Mouse (Mus musculus) lung, postnatal 10 days (tissue): ENCODE results near the gene Rfng.
A peak's percentile ranks its signal among the peaks of the same experiment; 100 is the strongest.
"Not testable (repeated sequence)": the region's sequence is repeated elsewhere in the genome, so short reads cannot be mapped to it uniquely, and the experiment has no call there.

ENCODE experiments used
- DNase-seq: peaks from one replicate; pipeline ENCODE4 v3.0.0; 2021

Gene Rfng

DNA sequence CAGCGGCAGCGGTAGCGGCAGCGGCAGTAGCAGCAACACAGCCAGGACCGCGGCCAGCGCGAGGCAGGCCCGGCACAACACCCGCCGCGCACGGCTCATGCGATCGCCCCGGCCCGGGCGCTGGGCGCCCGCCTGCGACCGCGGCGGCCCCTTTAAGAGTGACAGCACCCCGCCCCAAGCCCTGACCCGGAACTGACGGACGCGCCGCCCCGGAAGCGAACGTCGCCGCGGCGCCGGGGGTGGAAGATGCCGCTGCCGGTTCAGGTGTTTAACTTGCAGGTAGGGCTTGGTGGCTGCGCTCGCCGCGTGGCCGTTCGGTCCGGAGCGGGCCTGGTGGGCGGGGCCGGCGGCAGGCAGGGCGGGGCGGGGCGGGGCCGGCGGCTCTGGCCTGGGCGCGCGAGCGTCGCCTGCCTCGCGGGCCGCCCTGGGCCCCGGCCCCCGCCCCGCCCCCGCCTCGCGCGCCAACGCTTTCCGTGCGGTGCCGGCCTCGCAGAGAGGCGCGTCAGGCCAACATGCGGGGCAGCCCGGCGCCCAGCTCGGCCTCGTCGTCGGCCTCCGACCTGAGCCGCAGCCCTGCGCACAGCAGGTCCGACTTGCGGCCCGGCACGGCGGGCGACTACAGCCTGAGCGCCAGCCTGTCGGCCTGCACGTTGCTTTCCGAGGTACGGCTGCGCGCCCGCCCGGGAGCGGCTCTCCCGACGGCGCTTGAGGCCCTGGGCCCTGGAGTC, at the start of gene Rfng, which contains the start of gene Gps1:
Gene Rfng, minus strand, starts transcription at position 144 of the 728 bp plus-strand sequence.
Gene Gps1, plus strand, starts transcription at position 209 of the 728 bp plus-strand sequence.
- DNase-seq: peak; percentile 87

DNA sequence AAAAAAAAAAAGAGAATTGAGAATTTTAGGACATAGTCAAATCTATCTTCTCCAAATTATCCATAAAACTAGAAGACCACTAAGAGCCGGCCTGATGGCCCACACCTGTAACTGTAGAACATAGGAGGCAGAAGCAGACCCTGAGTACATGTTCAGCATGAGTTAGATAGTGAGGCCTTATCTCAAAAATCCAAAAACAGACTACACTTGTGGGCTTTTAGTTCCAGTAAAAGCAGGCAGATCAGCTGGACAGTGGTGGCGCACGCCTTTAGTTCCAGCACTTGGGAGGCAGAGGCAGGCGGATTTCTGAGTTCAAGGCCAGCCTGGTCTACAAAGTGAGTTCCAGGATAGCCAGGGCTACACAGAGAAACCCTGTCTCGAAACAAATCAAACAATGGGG, 49.0 kb upstream of the Rfng start:
- not testable (repeated sequence) for DNase-seq

DNA sequence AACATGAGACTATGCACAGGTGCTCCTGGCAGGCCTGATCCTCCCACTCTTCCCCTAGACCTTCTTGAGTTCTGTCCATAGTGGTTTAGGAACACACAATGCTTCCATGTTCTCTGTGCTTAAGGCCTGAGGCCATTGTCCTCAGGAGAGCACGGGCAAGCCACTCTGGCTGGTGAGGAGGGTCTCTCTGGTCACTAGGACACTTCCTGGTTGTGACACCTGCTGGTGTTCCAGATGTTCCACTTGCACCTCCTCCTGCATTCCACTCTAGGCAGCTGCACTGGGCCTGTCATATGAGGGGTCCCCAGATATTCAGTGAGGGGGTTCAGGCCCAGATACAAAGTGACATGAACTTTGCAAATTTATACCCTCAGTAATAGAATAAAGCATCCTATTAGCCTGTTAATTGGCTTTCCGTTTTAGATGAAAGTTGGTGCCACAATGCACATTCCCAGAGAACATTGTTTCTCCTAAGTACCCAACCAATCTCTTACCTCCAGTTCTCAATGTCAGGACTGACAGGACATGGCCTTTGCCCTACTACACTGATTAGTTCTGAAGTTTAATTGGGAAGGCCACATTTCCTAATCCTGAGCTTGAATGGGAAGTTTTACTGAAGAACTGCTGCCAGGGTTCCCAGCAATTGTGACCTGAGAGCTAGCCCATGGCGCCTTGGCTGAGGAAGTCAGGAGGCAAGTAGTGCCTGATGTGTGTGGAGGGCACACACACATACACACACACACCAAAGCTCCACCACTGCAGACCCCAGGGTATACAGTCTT, 47.8 kb upstream of the Rfng start:
- no peak for DNase-seq

DNA sequence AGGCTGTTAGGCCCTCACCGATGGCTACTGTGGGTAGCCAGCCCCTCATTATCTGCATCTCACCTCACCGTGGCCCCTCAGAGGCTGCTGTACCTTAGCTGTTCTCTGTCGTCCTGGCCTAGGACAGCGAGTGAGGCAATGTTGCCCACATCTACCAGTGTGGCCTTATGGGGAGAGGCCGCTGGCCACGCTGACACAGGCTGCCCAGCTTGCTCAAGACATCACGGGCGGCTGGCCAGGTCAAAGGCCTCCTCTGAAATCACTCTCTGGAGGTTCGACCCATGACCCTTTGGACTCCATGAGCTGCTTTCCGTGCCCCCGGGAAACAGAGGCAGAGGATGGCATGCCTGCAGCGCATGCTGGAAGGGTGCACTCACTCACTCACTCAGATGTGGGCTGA, 46.7 kb upstream of the Rfng start:
- DNase-seq: no peak

DNA sequence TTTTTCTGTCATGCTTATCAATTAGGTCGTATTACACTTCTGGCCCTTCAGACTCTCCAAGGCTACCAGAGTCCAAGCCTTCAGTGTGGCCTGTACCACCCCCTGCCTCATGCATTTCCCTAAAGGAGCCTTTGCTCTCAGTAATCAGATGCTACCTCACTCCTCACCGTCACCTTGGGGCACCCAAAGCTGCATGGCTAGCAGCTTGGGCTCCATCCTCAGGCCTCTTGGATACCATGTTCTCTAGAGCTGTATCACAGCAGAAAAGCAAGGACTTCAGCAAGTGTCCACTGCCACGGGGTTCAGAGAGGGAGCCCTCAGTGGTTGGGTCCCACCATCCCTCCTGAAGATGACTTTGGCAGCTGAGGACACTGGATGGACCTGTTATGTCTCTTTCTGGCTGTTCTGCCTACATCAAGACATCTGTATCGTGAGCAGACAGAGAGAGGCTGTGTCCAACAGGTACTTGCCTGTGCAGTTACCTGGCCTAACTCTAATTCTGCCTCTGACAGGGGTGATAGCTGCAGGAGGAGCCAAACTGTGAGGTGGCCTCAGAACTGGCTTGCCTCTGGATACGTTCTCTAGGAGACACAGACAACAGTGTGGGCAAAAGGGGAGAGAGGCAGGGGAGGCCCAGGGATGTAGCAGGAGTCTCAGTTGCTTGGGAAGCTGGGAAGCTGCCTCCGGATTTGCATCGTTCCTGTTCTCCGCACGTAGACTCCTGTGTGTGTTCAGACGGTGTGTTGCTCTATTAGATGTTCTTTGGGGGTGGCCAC, 45.9 kb upstream of the Rfng start:
- DNase-seq: no peak

DNA sequence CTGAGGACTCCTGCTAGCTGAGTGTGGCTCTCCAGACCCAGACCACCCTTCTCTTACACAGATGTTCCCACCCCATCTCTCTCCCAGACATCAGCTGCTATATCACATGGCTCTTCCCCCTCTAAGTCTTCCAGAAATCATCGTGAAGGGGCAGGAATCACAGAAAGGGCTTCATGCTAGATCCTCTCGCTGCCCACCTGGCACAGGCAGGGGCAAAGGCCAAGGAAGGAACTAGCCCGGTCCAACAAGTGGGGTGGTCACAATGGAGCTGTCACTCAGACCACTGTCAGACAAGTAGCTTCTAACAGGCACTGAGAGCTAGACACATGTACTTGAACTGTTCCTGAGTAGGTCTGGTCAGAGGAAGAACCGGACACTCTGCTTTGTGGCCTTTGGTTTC, 44.4 kb upstream of the Rfng start:
- DNase-seq: no peak

DNA sequence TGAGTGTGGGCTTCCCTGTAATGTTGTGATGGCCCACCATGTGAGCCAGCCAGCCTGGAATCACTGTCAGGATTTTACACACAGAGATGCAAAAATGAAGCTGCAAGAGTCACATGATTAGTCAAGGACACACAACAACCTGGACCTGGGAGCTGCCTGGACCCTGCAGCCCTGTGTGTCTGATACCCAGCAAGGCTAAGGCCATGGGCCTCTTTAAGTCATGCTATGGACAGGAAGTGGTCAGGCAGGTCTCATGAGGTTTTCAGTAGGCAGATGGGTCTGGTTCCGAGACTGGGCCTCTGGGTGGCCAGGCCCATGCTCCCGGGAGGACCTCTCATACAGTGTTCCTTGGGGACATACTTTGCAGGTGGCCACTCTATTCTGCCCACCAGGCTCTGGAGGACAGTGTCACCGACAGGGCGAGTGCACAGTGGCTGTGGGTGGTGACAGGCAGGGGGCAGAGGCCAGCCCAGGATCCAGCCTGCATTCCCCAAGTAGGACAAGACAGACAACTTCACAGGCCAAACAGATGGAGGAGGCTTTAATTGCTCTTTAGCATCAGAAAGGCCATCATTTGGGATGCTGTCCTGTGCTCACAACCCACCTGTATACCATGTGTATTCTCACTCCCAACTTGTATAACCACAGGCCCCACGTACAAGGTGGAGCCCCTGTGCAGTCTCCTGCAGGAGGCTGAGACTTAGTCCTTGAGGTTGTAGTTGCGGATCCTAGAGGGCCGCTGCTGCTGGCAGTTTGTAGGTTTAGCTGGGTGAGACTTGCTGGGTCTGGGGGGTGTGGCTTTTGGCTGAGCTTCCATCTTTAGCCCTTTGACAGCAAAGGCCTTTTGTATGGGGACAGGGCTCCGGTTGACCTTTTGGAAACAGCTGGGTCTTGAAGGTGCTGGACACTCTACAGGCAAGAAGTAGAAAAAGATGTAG, 42.3 kb upstream of the Rfng start:
- DNase-seq: no peak

DNA sequence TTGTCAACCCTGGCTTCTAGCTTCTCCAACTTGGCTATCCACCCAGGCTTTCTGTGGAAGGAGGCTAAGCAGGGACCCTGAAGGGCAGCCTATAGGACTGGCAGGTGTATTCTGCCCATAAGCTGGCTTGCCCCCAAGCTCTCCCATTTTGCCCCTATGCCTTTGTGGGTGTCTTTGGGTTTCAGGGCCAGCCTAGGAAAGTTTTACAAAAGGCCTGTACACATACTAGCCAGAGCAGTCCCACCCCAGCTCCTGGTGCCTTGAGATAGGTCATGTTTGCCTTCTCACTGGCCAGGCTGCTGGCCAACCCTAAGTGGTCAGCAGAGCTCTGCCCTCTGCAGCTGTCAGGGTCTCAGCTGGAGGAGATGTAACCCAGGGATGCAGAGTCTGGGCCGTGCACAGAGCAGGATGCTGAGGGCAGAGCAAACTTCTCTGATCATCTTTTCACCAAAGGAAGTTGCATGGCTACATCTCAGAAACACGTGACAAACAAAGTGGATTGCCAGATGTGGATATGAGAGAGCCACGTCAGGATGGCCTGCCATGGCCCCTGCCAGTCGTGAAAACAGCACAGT, 41.4 kb upstream of the Rfng start:
- no peak for DNase-seq

DNA sequence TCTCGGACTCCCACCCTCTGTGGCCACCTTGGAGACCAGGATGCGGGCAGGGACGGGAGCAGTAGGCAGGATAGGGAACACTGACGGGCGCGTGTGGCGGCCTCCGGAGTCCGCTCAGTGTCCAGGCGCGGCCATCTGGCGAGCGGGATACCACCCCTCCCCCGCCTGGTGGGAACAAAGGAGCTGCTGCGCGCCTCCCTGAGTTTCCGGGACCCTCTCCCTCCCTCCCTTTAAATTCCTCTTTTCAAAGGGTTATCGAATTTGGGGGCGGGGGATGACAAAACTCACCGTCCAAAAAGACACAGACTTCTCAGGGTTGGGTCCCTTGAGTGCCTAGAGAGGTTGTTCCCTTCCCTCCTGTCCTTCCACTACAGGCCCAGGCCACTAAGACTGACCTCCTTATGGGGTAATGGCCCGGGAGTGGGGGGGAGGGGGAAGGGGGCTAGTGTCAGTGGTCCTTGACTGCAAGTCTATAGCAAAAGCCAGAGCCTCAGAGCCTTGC, 40.8 kb upstream of the Rfng start:
- no peak for DNase-seq

DNA sequence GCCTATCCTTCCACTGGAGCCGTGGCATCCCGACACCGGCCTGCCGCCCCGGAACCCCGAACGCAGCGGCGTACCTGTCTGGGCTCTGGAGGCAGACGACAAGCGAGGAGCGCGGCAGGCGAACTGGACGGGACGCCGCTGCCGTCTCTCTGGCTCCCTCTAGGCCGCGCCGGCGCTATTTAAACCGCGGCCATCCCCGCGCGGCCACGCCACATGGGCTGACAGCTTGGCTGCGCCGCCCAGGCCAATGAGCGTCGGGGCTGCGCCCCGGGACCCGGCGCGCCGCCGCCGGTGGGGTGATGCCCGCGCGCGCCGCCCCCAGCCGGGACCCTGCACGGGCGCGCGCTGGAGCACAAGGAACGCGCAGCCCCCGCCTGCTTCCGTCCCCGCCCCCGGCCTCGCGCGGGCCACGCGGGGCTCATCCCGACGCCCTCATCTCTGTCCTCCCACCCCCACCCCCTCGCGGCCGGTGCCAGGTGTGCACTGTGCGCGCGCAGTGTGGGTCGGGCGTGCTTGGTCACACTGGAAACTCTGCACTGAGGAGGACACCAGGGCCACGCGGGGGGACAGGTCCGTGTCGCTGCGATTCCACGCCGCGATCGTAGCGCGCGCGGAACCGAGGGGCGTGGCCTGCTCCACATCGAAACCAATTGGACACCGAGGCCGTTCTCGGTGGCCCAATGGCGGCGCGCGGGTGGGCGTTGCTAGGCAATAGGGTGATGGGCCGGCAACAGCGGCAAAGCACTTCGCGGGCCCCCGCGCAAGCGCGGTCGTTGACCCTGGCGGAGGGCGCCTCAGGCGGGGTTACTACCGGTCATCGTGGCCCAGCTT, 40.2 kb upstream of the Rfng start, which contains the start of gene Fasn:
Gene Fasn, minus strand, starts transcription at position 592 of the 831 bp plus-strand sequence.
- peak; percentile 98 for DNase-seq

DNA sequence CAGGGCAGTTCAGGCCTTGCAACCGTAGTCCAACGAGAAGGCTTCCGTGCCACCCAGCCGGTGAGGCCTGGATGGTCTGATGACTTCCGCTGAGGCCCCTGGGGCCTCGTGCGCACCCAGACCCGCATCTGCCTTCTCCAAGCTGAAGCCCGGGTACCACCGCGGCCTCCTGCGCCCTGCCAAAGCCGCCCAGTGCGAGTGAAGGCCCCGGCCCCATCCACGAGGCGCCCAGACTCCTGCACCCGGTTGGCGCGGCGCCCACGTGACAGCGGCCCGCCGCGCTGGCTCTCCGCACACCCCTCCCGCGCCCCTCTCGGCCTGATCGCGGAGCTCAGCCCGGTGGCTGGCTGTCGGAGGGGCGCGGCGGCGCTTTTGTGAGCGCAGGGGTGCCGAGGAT, 39.5 kb upstream of the Rfng start:
- peak; percentile 67 for DNase-seq

DNA sequence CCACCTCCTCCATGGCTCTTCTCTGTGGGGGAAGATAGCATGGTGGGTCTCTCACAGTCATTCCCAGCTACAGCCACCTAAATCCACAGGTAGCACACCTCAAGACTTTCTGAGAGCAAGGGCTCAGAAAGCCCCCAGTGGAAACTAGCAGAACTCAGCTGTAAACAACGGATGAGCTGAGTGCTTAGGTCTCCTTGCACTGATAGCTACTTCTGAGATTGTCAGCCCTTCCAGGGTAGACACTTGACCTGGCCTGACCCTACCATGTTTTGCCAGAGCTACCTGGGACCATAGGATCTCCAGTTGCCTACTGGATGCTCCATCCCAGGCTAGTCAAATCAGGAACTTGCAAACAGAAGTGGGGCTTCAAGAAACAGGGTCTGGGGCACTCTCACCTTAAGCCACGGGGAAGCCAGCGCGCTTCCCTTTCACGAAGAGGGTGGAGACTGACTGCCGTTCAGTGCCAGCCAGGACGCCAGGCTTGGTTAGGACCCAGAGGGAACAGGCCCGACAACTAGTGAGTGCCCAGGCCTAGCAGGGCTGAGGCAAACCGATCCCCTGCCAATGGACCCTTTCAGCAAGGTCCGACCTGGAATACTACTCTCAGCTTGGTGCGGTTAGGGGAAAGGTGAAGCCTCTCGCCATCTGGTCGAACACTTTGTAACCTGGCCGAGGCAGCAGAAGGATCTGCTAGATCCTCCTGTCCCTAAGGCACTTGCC, 39.0 kb upstream of the Rfng start:
- peak; percentile 40 for DNase-seq

DNA sequence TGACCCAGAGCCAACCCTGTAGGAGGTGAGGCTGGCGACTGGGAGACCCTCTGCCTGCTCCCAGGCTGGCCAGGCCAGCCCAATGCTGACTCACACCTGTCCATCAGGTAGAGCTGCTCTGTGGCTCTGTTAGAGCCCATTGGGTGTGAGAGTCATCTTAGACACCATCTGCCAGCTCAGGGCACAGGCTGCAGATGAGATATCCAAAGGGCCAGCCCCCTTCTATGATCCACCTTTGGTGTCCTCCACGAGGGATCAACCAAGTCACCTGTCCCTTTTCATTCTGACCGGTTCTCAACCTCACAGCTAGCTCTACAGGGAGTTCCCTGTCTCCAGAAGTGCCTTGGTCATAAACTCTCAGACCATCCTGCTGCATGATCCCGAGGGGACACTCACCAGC, 38.3 kb upstream of the Rfng start:
- DNase-seq: no peak

DNA sequence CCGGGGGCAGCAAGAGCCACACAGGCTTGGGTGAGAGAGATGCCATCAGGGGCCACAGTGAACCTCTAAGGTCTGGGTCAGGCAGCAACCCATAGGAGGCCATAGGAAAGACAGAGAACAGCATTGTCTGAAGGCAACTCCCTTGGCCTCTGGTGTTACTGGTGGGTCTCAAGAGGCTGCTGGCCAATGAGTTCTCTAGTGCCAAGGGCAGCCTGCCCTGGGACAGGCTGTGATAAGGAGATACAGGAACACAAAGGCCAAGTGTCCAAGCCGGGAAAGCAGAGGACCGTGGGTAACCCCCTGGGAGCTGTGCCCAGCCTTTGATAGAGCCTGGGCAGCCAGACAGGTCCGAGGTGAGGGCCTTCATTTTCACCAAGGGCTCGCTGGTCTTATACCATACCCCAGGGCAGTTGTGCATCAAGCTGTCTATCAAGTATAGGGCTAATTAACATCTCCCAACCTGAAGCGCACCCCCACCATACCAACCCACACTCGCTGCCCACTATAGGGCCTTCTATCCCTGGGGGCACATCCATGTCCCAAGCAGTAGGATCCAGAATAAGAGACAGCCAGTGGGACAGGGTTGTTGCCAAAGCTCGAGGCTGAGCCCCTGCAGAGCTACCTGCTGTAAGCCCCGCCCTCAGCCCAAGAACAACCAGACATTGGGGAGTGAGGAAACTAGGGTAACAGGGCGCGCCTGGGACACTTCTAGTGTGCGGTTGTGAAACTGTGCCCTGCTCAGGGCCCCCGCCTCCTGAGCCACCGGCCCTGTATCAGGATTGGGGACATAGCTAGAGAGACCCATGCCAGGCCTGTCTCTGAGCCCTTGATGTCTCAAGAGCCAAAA, 37.3 kb upstream of the Rfng start:
- DNase-seq: peak; percentile 47

DNA sequence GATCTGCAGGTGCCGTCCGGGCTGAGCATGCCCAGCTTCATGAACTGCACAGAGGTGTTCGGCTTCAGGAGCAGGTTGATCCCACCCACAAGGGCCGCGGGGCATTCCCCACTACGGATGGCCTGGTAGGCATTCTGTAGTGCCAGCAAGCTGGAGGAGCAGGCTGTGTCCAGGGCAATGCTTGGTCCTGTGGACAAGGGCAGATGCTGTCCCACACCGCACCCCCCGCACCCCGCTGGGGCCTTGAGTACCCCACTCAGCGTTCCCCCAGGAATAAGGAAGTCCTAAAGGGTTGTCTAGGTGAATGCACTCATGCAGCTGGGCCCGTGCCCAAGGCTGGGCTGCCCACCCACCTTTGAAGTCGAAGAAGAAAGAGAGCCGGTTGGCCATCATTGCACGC, 36.5 kb upstream of the Rfng start:
- DNase-seq: no peak

DNA sequence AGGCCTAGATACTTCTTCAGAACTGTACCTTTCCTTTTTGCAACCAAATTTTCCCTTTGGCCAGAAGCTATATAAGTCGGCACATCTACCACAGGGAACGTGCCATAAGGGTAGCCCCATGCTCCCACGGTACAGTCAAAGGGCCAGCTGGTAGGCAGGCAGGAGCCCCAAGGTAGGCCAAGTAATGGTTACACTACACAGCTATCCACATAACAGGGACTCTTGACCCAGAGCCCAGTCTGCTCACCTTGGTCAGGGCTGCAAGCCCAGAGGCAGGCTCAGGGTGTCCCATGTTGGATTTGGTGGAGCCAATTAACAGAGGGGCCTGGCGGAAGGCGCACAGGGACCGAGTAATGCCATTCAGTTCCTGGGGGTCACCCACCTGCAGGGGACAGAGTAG, 35.5 kb upstream of the Rfng start:
- no peak for DNase-seq

DNA sequence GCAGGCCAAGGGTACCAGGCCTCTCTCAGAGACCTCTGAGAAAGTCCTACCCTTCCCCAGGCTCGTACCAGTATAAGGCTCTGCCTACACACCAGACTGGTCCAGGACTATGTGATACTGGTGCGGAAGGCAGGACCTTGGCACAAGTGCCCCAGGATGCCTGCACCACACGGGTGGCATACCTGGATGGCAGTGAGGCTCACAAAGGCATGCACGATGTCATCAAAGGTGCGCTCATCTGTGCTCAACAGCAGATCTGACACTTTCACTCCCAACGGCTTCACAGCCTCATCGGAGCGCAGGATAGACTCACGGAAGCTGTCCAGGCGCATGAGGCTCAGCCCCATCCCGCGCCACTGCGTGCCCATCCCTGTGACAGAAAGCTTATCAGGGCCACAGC, 34.2 kb upstream of the Rfng start:
- no peak for DNase-seq

DNA sequence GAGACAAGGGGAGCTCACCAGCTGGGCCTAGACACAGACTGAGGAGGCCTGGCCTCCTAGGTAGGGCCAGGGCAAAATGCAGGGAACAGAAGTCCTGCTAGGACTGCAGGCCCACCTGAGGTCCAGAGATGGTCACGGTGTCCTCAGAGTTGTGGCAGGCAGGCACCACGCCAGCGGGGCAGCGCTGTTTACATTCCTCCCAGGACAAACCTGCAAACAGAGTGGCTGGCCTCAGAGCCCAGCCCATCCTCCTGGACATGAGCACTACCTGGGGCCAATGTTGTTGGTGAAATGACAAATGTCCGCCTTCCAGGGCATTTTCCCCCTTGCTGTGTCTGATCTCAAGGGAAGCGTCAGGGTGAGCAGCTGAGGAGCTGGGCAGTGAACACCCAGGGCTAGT, 33.4 kb upstream of the Rfng start:
- DNase-seq: no peak

DNA sequence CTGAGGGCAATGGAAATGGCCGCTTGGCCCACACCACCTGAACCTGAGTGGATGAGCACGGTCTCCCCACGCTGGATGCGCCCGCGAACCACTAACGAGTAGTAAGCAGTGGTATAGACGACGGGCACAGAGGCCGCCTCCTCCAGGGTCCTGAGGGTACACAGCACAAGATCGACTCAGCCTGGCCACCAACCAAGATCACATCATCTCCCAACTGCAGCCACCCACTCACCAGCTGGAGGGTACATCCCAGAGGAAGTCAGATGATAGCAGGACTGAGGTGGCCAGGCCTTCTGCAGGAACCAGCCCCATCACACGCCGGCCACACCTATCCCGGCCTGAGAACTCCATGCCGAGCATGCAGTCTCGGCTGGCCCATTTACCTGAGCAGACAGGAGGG, 28.1 kb upstream of the Rfng start:
- DNase-seq: no peak
